Mouse (Mus musculus): Measurements from ENCODE around the gene Tbc1d5. TPM values are rescaled to one million over a fixed set of nuclear protein-coding genes. Genes with fewer than 3 reads are reported as not detected.

The Tbc1d5 gene
- polyA plus RNA-seq, 1 experiment from 2014 or later: 10.4 TPM

DNA sequence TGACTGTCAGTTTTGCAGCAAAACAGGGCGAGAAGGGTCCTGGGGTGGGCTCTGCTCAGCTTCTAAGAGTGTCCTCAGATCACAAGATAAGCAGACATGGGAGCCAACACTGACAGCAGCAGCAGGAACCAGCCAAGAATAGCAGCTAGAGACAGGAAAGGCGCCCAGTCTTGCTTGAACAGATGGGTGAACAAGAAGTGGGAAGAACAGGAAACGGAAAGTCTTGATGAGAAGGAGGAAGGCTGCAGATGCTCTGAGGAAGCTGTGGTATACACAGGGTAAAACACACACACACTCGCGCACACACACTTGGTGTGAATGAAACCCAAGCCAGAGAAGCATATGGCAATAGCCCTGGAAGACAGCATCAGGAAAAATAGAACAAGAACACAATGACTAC, 415.7 kb downstream of the Tbc1d5 start:
- 83% methylated on average over 5 of the region's 5 CpGs for WGBS
- Histone ChIP-seq H3K36me3 (no peaks in the 10 kb centered on the region), H3K27me3 (no peaks in the 10 kb centered on the region), H3K4me3 (no peak overlapping the region), H3K9me3 (no peaks in the 10 kb centered on the region), H3K27ac (no peak overlapping the region), H3K4me1 (no peaks in the 10 kb centered on the region), H3K4me2 (replicated peaks) (no peak overlapping the region), H3K9ac (no peak overlapping the region)
- no peak for ATAC-seq (ENCODE audit: low FRiP score, low read depth)

DNA sequence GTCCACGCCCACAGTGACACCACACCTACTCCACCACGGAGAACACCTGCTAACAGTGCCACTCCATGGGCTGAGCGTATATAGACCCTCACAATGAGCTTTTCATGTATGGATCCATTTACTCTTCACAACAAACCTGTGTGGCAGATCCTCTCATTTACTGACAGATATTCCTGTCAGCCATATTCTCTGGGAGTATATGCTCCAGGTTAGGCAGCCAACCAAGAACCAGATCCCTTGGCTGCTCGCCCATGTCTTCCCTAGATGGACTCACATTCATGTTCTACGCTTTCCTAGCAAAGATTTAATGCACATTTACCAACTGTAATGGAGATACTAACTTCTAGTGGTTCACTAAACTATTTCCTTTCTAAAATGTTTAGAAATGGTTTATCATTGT, 416.9 kb downstream of the Tbc1d5 start:
- H3K4me2 ChIP-seq (replicated peaks): no peak overlapping the region
- 80% methylated on average over 5 of the region's 5 CpGs for WGBS
- H3K4me3 ChIP-seq: no peak overlapping the region
- H3K27me3 ChIP-seq: no peaks in the 10 kb centered on the region
- no peak overlapping the region for H3K27ac ChIP-seq
- no peaks in the 10 kb centered on the region for H3K4me1 ChIP-seq
- H3K9me3 ChIP-seq: no peaks in the 10 kb centered on the region
- ATAC-seq (ENCODE audit: low FRiP score, low read depth): no peak
- no peaks in the 10 kb centered on the region for H3K36me3 ChIP-seq
- H3K9ac ChIP-seq: no peak overlapping the region

DNA sequence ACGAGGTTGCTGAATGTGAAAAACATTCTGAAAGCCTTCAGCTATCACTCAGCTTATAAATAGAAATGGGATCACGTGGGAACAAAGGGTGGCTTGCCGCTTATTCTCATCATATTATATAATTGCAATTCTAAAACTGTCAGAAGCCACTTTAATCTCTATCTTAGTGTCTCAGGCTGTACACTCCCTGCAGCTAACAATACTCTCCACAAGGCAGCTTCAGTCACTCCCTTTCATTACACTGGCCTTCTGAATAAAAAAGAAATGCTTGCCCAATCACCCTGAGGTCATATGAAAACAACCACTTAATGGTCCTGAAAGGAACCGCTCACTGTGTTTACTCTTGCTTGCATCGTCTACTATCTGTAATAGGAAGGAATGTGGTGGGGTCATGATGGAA, 418.1 kb downstream of the Tbc1d5 start:
- Histone ChIP-seq H3K27ac (no peak overlapping the region), H3K4me3 (no peak overlapping the region), H3K4me2 (replicated peaks) (no peak overlapping the region), H3K9ac (no peak overlapping the region), H3K4me1 (no peaks in the 10 kb centered on the region), H3K9me3 (no peaks in the 10 kb centered on the region), H3K27me3 (no peaks in the 10 kb centered on the region), H3K36me3 (no peaks in the 10 kb centered on the region)
- WGBS: 70% methylated on average over 5 of the region's 5 CpGs
- no peak for ATAC-seq (ENCODE audit: low FRiP score, low read depth)

DNA sequence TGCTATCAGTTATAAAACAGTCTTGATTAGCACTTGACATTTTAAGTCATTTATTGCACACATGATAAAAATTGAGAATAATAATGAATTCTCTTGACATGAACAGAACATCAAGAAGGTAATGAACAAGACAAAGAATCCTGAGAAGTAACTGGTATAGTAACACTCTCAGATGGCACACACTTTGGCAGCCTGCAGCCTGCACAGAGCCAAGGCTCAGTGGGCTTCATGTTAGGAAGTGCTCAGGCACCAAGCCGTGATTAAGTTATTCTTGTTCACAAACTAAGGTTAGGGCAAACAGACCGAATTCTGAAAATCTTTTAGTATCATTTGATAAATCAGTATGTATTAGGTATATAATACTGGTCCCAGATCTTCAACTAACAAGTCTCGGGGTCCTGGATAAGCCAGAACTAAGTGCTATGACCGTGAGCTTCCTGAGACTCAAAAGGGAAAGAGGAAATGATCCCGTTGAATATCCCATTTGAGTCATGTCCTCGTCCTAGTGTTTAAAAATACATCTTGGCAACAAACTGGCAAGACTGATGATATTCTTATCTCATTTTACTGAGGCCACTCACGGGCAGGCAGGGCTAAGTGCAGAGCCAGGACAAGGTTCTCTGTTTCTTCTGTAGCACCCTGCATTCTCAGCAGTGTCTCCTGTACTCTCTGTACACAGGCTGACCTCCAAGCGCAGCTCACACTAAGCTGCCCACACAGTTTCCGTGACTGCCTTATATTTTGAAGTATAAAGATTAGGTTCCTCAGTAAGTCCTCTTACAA, 425.6 kb downstream of the Tbc1d5 start:
- H3K4me2 ChIP-seq (replicated peaks): no peak overlapping the region
- ATAC-seq (ENCODE audit: low FRiP score, low read depth): no peak
- H3K4me3 ChIP-seq: no peak overlapping the region
- no peaks in the 10 kb centered on the region for H3K27me3 ChIP-seq
- no peak overlapping the region for H3K27ac ChIP-seq
- no peaks in the 10 kb centered on the region for H3K9me3 ChIP-seq
- H3K36me3 ChIP-seq: no peaks in the 10 kb centered on the region
- WGBS: 80% methylated on average over 9 of the region's 9 CpGs
- H3K4me1 ChIP-seq: no peaks in the 10 kb centered on the region
- H3K9ac ChIP-seq: no peak overlapping the region

DNA sequence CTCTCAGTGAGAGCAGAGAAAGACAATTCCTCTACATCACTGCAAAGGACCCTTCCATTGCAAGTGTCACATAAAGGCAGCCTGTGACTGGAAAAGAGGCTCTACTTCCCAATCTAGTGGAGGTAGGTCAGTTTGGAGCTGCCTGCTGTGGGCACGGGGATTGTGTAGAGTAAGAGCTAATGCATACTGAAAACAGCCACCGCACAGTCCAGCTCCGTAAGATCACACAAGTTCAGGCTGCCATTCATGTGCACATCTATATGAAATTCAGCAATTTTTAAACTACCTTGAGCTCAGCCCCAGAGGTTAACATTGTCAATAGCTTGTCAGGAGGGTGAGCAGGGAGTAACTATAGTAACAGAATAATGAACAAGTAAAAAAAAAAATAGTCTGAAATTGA, 426.4 kb downstream of the Tbc1d5 start:
- no peaks in the 10 kb centered on the region for H3K4me1 ChIP-seq
- no peak overlapping the region for H3K9ac ChIP-seq
- H3K36me3 ChIP-seq: no peaks in the 10 kb centered on the region
- ATAC-seq (ENCODE audit: low FRiP score, low read depth): no peak
- H3K4me3 ChIP-seq: no peak overlapping the region
- H3K9me3 ChIP-seq: no peaks in the 10 kb centered on the region
- WGBS: 95% methylated on average over 3 of the region's 3 CpGs
- H3K27ac ChIP-seq: no peak overlapping the region
- H3K4me2 ChIP-seq (replicated peaks): no peak overlapping the region
- no peaks in the 10 kb centered on the region for H3K27me3 ChIP-seq

DNA sequence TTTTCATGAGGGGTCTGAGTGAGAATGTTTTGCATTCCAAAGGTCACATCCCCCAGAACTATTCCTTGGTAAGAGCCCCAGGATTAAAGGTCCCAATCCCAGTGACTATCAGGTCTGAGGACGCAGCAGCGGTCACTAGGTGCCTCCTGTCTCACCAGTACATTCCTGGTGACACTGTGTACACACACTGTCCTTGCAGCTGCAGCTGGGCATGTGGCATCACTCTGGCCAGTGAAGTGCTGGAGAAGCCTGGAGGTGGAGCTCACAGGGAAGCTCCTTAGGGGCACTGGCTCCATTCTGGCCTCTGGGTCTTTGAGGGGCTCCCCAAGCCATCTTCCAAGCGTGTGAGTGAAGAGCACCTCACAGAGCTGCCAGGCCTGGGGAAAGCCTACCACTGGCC, 427.2 kb downstream of the Tbc1d5 start:
- 85% methylated on average over 3 of the region's 3 CpGs for WGBS
- H3K9me3 ChIP-seq: no peaks in the 10 kb centered on the region
- H3K9ac ChIP-seq: no peak overlapping the region
- H3K4me3 ChIP-seq: no peak overlapping the region
- no peaks in the 10 kb centered on the region for H3K36me3 ChIP-seq
- H3K4me1 ChIP-seq: no peaks in the 10 kb centered on the region
- H3K4me2 ChIP-seq (replicated peaks): no peak overlapping the region
- no peak overlapping the region for H3K27ac ChIP-seq
- no peak for ATAC-seq (ENCODE audit: low FRiP score, low read depth)
- no peaks in the 10 kb centered on the region for H3K27me3 ChIP-seq

DNA sequence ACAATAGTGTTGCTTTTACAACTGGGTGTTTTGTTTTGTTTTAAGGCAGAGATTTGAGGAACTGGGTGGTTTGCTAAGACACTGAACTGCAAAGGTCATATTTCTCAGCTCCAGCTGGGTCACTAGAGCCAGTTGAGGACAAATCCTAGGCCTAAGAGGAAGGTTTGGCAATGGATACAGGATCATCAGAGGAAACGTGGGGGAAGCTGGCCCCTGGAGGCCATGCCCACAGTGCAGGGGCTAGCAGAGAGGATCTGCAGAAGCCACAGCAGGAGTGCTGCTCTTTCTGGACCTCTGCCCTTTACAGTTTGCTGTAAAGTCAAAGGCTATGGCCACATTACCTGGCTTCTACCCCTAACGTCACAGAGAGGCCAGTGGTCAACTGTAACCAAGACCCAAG, 428.3 kb downstream of the Tbc1d5 start:
- H3K4me3 ChIP-seq: no peak overlapping the region
- H3K9me3 ChIP-seq: no peaks in the 10 kb centered on the region
- no peak overlapping the region for H3K4me2 ChIP-seq (replicated peaks)
- no peaks in the 10 kb centered on the region for H3K27me3 ChIP-seq
- H3K27ac ChIP-seq: no peak overlapping the region
- no peak for ATAC-seq (ENCODE audit: low FRiP score, low read depth)
- WGBS: 30% methylated on average over 2 of the region's 2 CpGs
- H3K4me1 ChIP-seq: no peaks in the 10 kb centered on the region
- H3K9ac ChIP-seq: no peak overlapping the region
- no peaks in the 10 kb centered on the region for H3K36me3 ChIP-seq

DNA sequence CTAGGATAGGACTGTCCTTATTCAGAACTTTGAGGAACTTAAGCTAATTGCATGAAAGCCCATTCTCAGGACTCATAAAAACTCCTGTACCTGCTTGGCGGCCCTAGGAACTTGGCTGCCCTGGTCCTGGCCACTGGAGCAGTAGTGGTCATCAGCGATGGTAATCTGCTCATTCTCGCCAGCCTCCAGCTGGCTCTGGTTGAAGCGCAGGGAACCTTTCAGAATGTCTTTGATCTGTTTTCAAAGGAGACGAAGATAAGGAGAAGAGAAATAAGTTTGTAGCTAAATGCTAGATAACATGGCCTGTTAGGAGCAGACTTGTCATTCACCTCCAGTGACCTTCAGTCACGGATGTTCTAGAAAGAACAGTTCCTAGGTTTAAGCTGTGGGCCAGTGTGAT, 437.8 kb downstream of the Tbc1d5 start:
- peaks cover 5% of the 10 kb centered on the region; the same call in 1 of the 2 replicates for H3K36me3 ChIP-seq
- H3K4me2 ChIP-seq (replicated peaks): no peak overlapping the region
- WGBS: 63% methylated on average over 6 of the region's 6 CpGs
- ATAC-seq (ENCODE audit: low FRiP score, low read depth): no peak
- no peaks in the 10 kb centered on the region for H3K9me3 ChIP-seq
- H3K27ac ChIP-seq: no peak overlapping the region
- H3K4me1 ChIP-seq: peaks cover under 1% of the 10 kb centered on the region; the same call in 1 of the 2 replicates
- H3K4me3 ChIP-seq: no peak overlapping the region
- H3K9ac ChIP-seq: no peak overlapping the region
- no peaks in the 10 kb centered on the region for H3K27me3 ChIP-seq

DNA sequence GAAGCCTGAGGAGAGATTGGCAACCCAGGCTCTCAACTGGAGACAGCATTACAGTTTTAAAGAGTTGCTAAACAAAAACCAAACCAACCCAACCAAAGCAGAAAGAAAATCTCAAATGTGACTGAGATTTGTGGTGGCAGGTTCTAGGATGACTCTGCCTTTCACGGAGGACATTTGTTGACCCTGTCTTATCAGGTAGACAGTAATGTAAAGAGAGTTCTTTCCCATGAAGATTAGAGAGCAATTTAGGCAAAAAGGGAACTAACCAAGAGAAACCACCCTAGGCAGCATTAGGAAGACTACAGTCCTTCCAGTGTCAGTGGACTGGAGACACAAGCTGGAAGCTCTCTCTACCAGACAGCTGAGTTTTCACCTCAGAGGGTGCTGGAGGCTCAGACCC, 438.3 kb downstream of the Tbc1d5 start:
- H3K4me2 ChIP-seq (replicated peaks): no peak overlapping the region
- no peaks in the 10 kb centered on the region for H3K9me3 ChIP-seq
- H3K9ac ChIP-seq: no peak overlapping the region
- H3K4me3 ChIP-seq: no peak overlapping the region
- 82% methylated on average over 1 of the region's 1 CpGs for WGBS
- H3K36me3 ChIP-seq: peaks cover 6% of the 10 kb centered on the region; the same call in 1 of the 2 replicates
- H3K27ac ChIP-seq: no peak overlapping the region
- H3K27me3 ChIP-seq: no peaks in the 10 kb centered on the region
- ATAC-seq (ENCODE audit: low FRiP score, low read depth): no peak
- peaks cover 4% of the 10 kb centered on the region; the same call in 1 of the 2 replicates for H3K4me1 ChIP-seq

DNA sequence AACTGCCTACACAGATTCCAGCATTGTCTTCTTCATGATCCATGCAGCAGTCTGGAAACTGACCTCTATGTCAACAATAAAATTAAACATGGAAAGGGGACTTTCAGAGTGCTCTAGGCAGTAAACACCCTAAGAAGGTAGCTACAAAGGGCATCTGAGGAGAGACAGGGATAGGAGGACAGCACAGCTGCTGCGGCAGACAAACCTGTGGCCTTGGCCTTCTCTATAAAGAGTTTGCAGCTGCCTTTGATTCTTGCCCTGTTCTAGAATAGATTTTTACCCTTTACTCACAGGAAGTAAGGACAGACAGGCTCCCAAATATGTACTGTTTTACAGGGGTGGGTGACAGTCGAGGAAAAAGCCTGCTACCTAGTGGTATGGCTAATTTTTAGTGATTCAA, 440.7 kb downstream of the Tbc1d5 start:
- Histone ChIP-seq H3K36me3 (peaks cover 10% of the 10 kb centered on the region), H3K4me3 (no peak overlapping the region), H3K9me3 (no peaks in the 10 kb centered on the region), H3K27ac (no peak overlapping the region), H3K4me1 (peaks cover 4% of the 10 kb centered on the region; the same call in 1 of the 2 replicates), H3K4me2 (replicated peaks) (no peak overlapping the region), H3K27me3 (no peaks in the 10 kb centered on the region), H3K9ac (no peak overlapping the region)
- WGBS: 58% methylated on average over 2 of the region's 2 CpGs
- ATAC-seq (ENCODE audit: low FRiP score, low read depth): no peak

DNA sequence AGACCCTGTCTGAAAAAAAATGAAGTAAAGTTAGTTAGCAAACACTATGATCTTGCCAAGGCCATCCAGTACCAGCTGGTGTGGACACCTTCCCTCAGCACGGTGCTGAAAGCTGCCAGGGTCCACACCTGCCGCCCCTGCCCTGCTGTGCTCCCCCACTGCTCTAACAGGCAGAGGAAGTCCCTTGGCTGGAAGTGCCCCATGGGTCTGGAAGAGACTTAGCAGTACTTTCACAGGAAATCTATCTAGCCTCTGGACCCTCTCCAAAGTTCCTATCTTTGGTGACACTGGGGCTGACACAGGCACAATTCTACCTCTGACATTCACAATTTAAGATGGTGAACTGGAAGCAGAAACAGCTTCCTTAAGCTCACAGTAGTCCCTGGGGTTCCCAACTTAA, 442.1 kb downstream of the Tbc1d5 start:
- H3K9me3 ChIP-seq: no peaks in the 10 kb centered on the region
- no peak overlapping the region for H3K27ac ChIP-seq
- no peak for ATAC-seq (ENCODE audit: low FRiP score, low read depth)
- no peak overlapping the region for H3K4me3 ChIP-seq
- peaks cover 10% of the 10 kb centered on the region for H3K36me3 ChIP-seq
- 48% methylated on average over 2 of the region's 2 CpGs for WGBS
- H3K4me1 ChIP-seq: peaks cover 4% of the 10 kb centered on the region; the same call in 1 of the 2 replicates
- no peak overlapping the region for H3K9ac ChIP-seq
- H3K27me3 ChIP-seq: no peaks in the 10 kb centered on the region
- no peak overlapping the region for H3K4me2 ChIP-seq (replicated peaks)

DNA sequence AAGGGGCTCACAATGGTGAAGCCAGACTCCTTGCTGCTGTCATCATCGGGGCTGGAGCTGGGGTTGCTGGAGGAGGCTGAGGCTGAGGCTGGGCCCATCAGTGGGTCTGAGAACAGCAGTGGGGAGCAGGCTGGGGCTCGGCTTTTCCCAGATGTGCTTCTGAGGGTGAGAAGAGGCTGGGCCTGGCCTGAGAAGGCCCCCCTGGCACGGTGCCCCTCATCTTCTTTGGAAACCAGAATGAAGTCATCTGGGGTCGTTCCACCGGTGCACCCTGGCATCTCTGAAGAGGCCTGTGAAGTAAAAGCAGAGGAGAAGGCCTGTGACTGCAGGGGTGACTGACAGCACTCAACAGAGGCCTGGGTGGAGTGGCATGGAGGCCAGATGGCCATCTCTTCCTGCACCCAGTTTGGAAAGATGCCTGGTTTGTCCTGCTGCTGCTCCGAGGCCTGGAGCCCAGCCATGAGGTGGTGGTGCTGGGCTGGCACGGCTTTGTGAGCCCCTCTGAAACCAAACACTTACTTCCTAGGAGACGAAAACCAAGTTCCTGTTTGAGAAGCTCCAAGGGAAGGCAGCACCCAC, 443.1 kb downstream of the Tbc1d5 start:
- H3K4me2 ChIP-seq (replicated peaks): no peak overlapping the region
- no peak overlapping the region for H3K9ac ChIP-seq
- no peak for ATAC-seq (ENCODE audit: low FRiP score, low read depth)
- H3K4me1 ChIP-seq: peaks cover 4% of the 10 kb centered on the region; the same call in 1 of the 2 replicates
- peaks cover 6% of the 10 kb centered on the region for H3K36me3 ChIP-seq
- no peak overlapping the region for H3K4me3 ChIP-seq
- 75% methylated on average over 8 of the region's 8 CpGs for WGBS
- H3K9me3 ChIP-seq: no peaks in the 10 kb centered on the region
- H3K27me3 ChIP-seq: no peaks in the 10 kb centered on the region
- no peak overlapping the region for H3K27ac ChIP-seq

Data from limb, embryonic 13.5 days (tissue).